Mouse (Mus musculus) CH12.LX (cell line): ENCODE measurements around the gene Add1. TPM values are rescaled to one million over a fixed set of nuclear protein-coding genes. Genes with fewer than 3 reads are reported as not detected.

Experiments used
- DNase-seq: peaks from one replicate; pipeline ENCODE4 v3.0.0-alpha.2; 2013; ENCODE audit errors: extremely low read depth
- H3K27ac ChIP-seq: 2 replicates; pipeline ENCODE4 v1.5.1; 2012; ENCODE audit warnings: low read depth, mild to moderate bottlenecking, control low read depth, moderate library complexity; ENCODE audit not compliant: insufficient read depth
- H3K27me3 ChIP-seq: replicated peaks from 2 replicates; pipeline ENCODE3; 2012; ENCODE audit warnings: inconsistent platforms
- H3K36me3 ChIP-seq, 2 experiments: replicated peaks in 1 of 2; 2 replicates each; pipeline versions ENCODE3 to v1.6.1; 2012; ENCODE audit warnings: inconsistent platforms in 1 of 2, low read length in 1 of 2, mild to moderate bottlenecking in 1 of 2, mixed read lengths in 1 of 2, moderate library complexity in 1 of 2; ENCODE audit not compliant: control insufficient read depth in 1 of 2, insufficient read depth in 1 of 2
- H3K4me1 ChIP-seq, 2 experiments: 2 replicates each; pipeline ENCODE4 v1.6.1; 2012; ENCODE audit warnings: inconsistent platforms in 1 of 2, moderate library complexity in 1 of 2; ENCODE audit not compliant: insufficient read depth in 2 of 2, control insufficient read depth in 1 of 2
- H3K4me2 ChIP-seq: 2 replicates; pipeline ENCODE4 v1.6.1; 2012; ENCODE audit warnings: low read depth, mild to moderate bottlenecking, control low read depth; ENCODE audit not compliant: poor library complexity, insufficient read depth, severe bottlenecking
- H3K4me3 ChIP-seq, 3 experiments: fragments of 150-350 bp in 1 of 3; sonication (generic) in 1 of 3; replicated peaks in 1 of 3; 2 replicates each; pipeline versions ENCODE3 to v1.5.1; 2011 to 2012; ENCODE audit warnings: low read depth in 2 of 3, low read length in 2 of 3, mild to moderate bottlenecking in 2 of 3, moderate library complexity in 2 of 3, control low read depth in 1 of 3, improper control_type of control experiment in 1 of 3, inconsistent platforms in 1 of 3, mixed read lengths in 1 of 3; ENCODE audit not compliant: poor library complexity in 1 of 3
- H3K79me2 ChIP-seq: replicated peaks from 2 replicates; pipeline ENCODE4 v1.6.1; 2012; ENCODE audit warnings: mild to moderate bottlenecking, moderate library complexity; ENCODE audit not compliant: control insufficient read depth, poor library complexity, insufficient read depth, severe bottlenecking; ENCODE audit errors: extremely low read depth
- H3K9ac ChIP-seq: 2 replicates; pipeline ENCODE4 v1.6.1; 2012; ENCODE audit warnings: low read depth, mild to moderate bottlenecking, control low read depth, moderate library complexity; ENCODE audit not compliant: insufficient read depth
- H3K9me3 ChIP-seq: replicated peaks from 2 replicates; pipeline ENCODE3; 2012; ENCODE audit warnings: low read length, inconsistent platforms, mixed read lengths
- BHLHE40 ChIP-seq: IDR thresholded peaks from 2 replicates; pipeline ENCODE4 v1.6.1; 2011; ENCODE audit warnings: mild to moderate bottlenecking, low read depth, low read length, improper control_type of control experiment
- CHD1 ChIP-seq: IDR thresholded peaks from 2 replicates; pipeline ENCODE4 v1.6.1; 2012; ENCODE audit warnings: low read depth, low read length, improper control_type of control experiment, inconsistent platforms
- CHD2 ChIP-seq: IDR thresholded peaks from 2 replicates; pipeline ENCODE4 v1.6.1; 2011; ENCODE audit warnings: low read length, improper control_type of control experiment
- E2F4 ChIP-seq: IDR thresholded peaks from 2 replicates; pipeline ENCODE4 v1.6.1; 2011; ENCODE audit warnings: low read depth, low read length, improper control_type of control experiment; ENCODE audit not compliant: insufficient replicate concordance
- ELF1 ChIP-seq: IDR thresholded peaks from 2 replicates; pipeline ENCODE4 v1.6.1; 2014; ENCODE audit warnings: low read depth, mild to moderate bottlenecking, inconsistent platforms, low read length, improper control_type of control experiment
- EP300 ChIP-seq: IDR thresholded peaks from 2 replicates; pipeline ENCODE4 v1.6.1; 2011; ENCODE audit warnings: low read length, improper control_type of control experiment
- IRF4 ChIP-seq: IDR thresholded peaks from 2 replicates; pipeline ENCODE4 v1.6.1; 2014; ENCODE audit warnings: low read depth, mild to moderate bottlenecking, inconsistent platforms, low read length, improper control_type of control experiment
- JUND ChIP-seq: conservative IDR thresholded peaks from 2 replicates; pipeline ENCODE4 v1.6.1; 2011; ENCODE audit warnings: low read depth, low read length, improper control_type of control experiment
- KAT2A ChIP-seq: IDR thresholded peaks from 2 replicates; pipeline ENCODE4 v1.6.1; 2012; ENCODE audit warnings: low read length, improper control_type of control experiment, inconsistent platforms; ENCODE audit not compliant: insufficient replicate concordance
- MAFK ChIP-seq: IDR thresholded peaks from 2 replicates; pipeline ENCODE4 v1.6.1; 2011; ENCODE audit warnings: low read length, improper control_type of control experiment; ENCODE audit not compliant: insufficient replicate concordance
- MAZ ChIP-seq: IDR thresholded peaks from 2 replicates; pipeline ENCODE4 v1.6.1; 2012; ENCODE audit warnings: low read depth, mild to moderate bottlenecking, inconsistent platforms, low read length, improper control_type of control experiment, moderate library complexity
- MEF2A ChIP-seq: IDR thresholded peaks from 2 replicates; pipeline ENCODE4 v1.6.1; 2014; ENCODE audit warnings: low read depth, mild to moderate bottlenecking, inconsistent platforms, low read length, improper control_type of control experiment, borderline replicate concordance
- MXI1 ChIP-seq: IDR thresholded peaks from 2 replicates; pipeline ENCODE4 v1.6.1; 2011; ENCODE audit warnings: mild to moderate bottlenecking, low read depth, low read length, improper control_type of control experiment
- MYC ChIP-seq: IDR thresholded peaks from 2 replicates; pipeline ENCODE4 v1.6.1; 2011; ENCODE audit warnings: low read depth, mild to moderate bottlenecking, improper control_type of control experiment, low read length
- NELFE ChIP-seq: IDR thresholded peaks from 2 replicates; pipeline ENCODE4 v1.6.1; 2011; ENCODE audit warnings: low read depth, low read length, improper control_type of control experiment
- PAX5 ChIP-seq: IDR thresholded peaks from 2 replicates; pipeline ENCODE4 v1.6.1; 2012; ENCODE audit warnings: low read length, inconsistent platforms, mixed read lengths
- POLR2A ChIP-seq: IDR thresholded peaks from 2 replicates; pipeline ENCODE4 v1.6.1; 2011; ENCODE audit warnings: low read depth, mild to moderate bottlenecking, improper control_type of control experiment, low read length
- POLR2AphosphoS2 ChIP-seq: IDR thresholded peaks from 2 replicates; pipeline ENCODE4 v1.6.1; 2011; ENCODE audit warnings: low read depth, low read length, improper control_type of control experiment
- SIN3A ChIP-seq: IDR thresholded peaks from 2 replicates; pipeline ENCODE4 v1.6.1; 2012; ENCODE audit warnings: low read length, improper control_type of control experiment, inconsistent platforms
- TCF12 ChIP-seq: IDR thresholded peaks from 2 replicates; pipeline ENCODE4 v1.6.1; 2014; ENCODE audit warnings: low read depth, mild to moderate bottlenecking, inconsistent platforms, low read length, improper control_type of control experiment
- UBTF ChIP-seq: IDR thresholded peaks from 2 replicates; pipeline ENCODE4 v1.6.1; 2012; ENCODE audit warnings: low read depth, mild to moderate bottlenecking, inconsistent platforms, low read length, improper control_type of control experiment, moderate library complexity
- USF2 ChIP-seq: conservative IDR thresholded peaks from 2 replicates; pipeline ENCODE4 v1.6.1; 2011; ENCODE audit warnings: low read depth, low read length, improper control_type of control experiment
- ZC3H11A ChIP-seq: IDR thresholded peaks from 2 replicates; pipeline ENCODE4 v1.6.1; 2012; ENCODE audit warnings: low read depth, mild to moderate bottlenecking, inconsistent platforms, low read length, improper control_type of control experiment
- ZKSCAN1 ChIP-seq: IDR thresholded peaks from 2 replicates; pipeline ENCODE4 v1.6.1; 2012; ENCODE audit warnings: low read depth, inconsistent platforms, low read length, improper control_type of control experiment, borderline replicate concordance
- ZMIZ1 ChIP-seq: IDR thresholded peaks from 2 replicates; pipeline ENCODE4 v1.6.1; 2012; ENCODE audit warnings: low read depth, mild to moderate bottlenecking, inconsistent platforms, low read length, improper control_type of control experiment
- ZNF384 ChIP-seq: IDR thresholded peaks from 2 replicates; pipeline ENCODE4 v1.6.1; 2012; ENCODE audit warnings: low read depth, low read length, improper control_type of control experiment, inconsistent platforms
- dilution Hi-C: fragments of 300-500 bp; cut with MboI; formaldehyde crosslinking; loops from 2 replicates; pipeline ENCODE4 v1.14.3; 2020; ENCODE audit warnings: low sequenced_read_pairs; ENCODE audit not compliant: extremely low pct_unique_long_range_greater_than_20kb, extremely low pct_ligation_motif_present
- in situ Hi-C: fragments of 300-500 bp; cut with MboI; formaldehyde crosslinking; loops from 3 replicates; pipeline ENCODE4 v1.14.3; 2019; ENCODE audit warnings: low sequenced_read_pairs, low pct_ligation_motif_present, low pct_unique_long_range_greater_than_20kb, mixed read lengths
- polyA plus RNA-seq: library from polyadenylated mRNA; unstranded; fragments of >175 nt; gene quantifications from 2 replicates; pipeline ENCODE4 v1.2.1, GENCODE M21; 2012; ENCODE audit warnings: low read depth; ENCODE audit not compliant: insufficient read length
- total RNA-seq, 2 experiments: library from RNA; depleted of rRNA; stranded (reverse); fragments of 300-350 nt in 1 of 2; fragments of >200 nt in 1 of 2; gene quantifications; 2 replicates each; pipeline ENCODE4 v1.2.3; 2012 to 2014

Gene Add1
- total and polyA plus RNA-seq, 3 experiments, result 28.1 to 46.0 (median 45.0) TPM

GRCm38 (mm10) chr5:34574721-34575120, 1.3 kb downstream of the Add1 start:
- Histone ChIP-seq H3K9ac (peak overlapping the region; percentile 91), H3K9me3 (no peaks in the 10 kb centered on the region), H3K4me2 (peak overlapping the region; percentile 99), H3K4me3 (peak overlapping the region; percentile 64 to 92 (median 92)), H3K36me3 (peaks cover 0 to 4% of the 10 kb centered on the region in 2 experiments), H3K79me2 (peaks cover 10% of the 10 kb centered on the region), H3K27me3 (no peaks in the 10 kb centered on the region), H3K27ac (no peak overlapping the region), H3K4me1 (peaks cover 4 to 15% of the 10 kb centered on the region in 2 experiments)
- in situ Hi-C loops (no loop called here), dilution Hi-C loops (no loop called here)
- DNase-seq, result peak; percentile 53
- peak; percentile 51; the same call in 1 of the 2 replicates for TF ChIP-seq MYC
- TF ChIP-seq NELFE, result no peak
- TF ChIP-seq SIN3A, result peak; percentile 65
- TF ChIP-seq POLR2AphosphoS2, result no peak
- no peak for TF ChIP-seq ZNF384
- peak; percentile 59; the same call in 1 of the 2 replicates for TF ChIP-seq MAFK
- TF ChIP-seq BHLHE40, result 0 out of 2 replicates have a peak, but pooled peaks have one; percentile 32
- 0 out of 2 replicates have a peak, but pooled peaks have one; percentile 28 for TF ChIP-seq TCF12
- TF ChIP-seq USF2, result no peak
- TF ChIP-seq MEF2A, result 0 out of 2 replicates have a peak, but pooled peaks have one; percentile 28
- peak; percentile 79; the same call in 1 of the 2 replicates for TF ChIP-seq CHD1
- TF ChIP-seq KAT2A, result 0 out of 2 replicates have a peak, but pooled peaks have one; percentile 24
- TF ChIP-seq POLR2A, result no peak
- peak; percentile 77 for TF ChIP-seq EP300
- TF ChIP-seq ZMIZ1, result no peak
- TF ChIP-seq ELF1, result no peak
- no peak for TF ChIP-seq PAX5
- no peak for TF ChIP-seq ZC3H11A
- TF ChIP-seq MXI1, result peak; percentile 44; the same call in 1 of the 2 replicates
- no peak for TF ChIP-seq ZKSCAN1
- peak; percentile 21; the same call in 1 of the 2 replicates for TF ChIP-seq CHD2
- no peak for TF ChIP-seq JUND
- TF ChIP-seq UBTF, result no peak
- TF ChIP-seq E2F4, result no peak
- TF ChIP-seq IRF4, result peak; percentile 55
- 0 out of 2 replicates have a peak, but pooled peaks have one; percentile 39 for TF ChIP-seq MAZ
